Comparison of ENCODE assay signal across 9 mouse cellular contexts in the genomic region with DNA sequence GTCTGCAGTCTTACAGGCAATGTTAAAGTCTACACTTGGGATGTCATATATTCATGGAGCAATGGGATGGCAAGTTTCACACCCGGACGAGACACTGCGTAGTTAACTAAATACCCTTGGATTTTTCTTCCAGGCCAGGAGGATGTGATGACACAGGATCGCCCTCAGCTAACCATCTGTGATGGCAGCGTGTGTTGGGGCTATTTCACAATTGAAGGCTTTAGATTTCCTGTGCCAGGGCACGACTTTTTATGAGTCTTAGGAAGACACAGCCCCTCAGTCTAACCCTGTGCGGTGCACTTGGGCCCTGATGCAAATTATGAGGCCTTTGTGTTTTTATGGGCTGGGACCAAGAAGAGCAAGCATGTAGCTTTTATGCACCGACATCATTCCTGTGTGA.
DNase-seq lines count a peak whose midpoint lies in the region; ATAC-seq and TF ChIP-seq lines count a peak whose summit lies in the region.
"Had no signal": no experiment of that assay in that cellular context is flagged by ENCODE, and none has a peak within 500 bp of the region (broad histone marks: within the 10 kb centered on the region; RNA-seq: fewer than 3 reads in every experiment).

No protein-coding gene starts in this region.

- H3K36me3 ChIP-seq in heart, embryonic 11.5 days (ENCODE audit: control insufficient read depth, insufficient read depth, low read length) = no peaks in the 10 kb centered on the region
- no peaks in the 10 kb centered on the region for H3K36me3 ChIP-seq in forebrain, embryonic 13.5 days (ENCODE audit: poor library complexity, severe bottlenecking)
- H3K36me3 ChIP-seq in limb, embryonic 14.5 days (ENCODE audit: control insufficient read depth, insufficient read depth, low read length) = no peaks in the 10 kb centered on the region

- TF ChIP-seq POLR2A in limb, embryonic 14.5 days (IDR thresholded peaks at IDR 0.05; ENCODE audit: borderline replicate concordance, extremely low read depth, insufficient read depth, insufficient read length) = no peak

- H3K4me1 ChIP-seq in heart, embryonic 11.5 days (ENCODE audit: control insufficient read depth, insufficient read depth, low read length) = 0 out of 2 replicates have a peak, but pooled peaks cover 2% of the 10 kb centered on the region
- H3K4me1 ChIP-seq in forebrain, embryonic 13.5 days = peaks cover 19% of the 10 kb centered on the region
- 0 out of 2 replicates have a peak, but pooled peaks cover 7% of the 10 kb centered on the region for H3K4me1 ChIP-seq in limb, embryonic 14.5 days (ENCODE audit: control insufficient read depth, insufficient read depth, low read length)

- H3K9me3 ChIP-seq in heart, embryonic 11.5 days (replicated peaks; ENCODE audit: control insufficient read depth, low read length) = no peaks in the 10 kb centered on the region
- no peaks in the 10 kb centered on the region for H3K9me3 ChIP-seq in forebrain, embryonic 13.5 days (replicated peaks)
- H3K9me3 ChIP-seq in limb, embryonic 14.5 days (ENCODE audit: control insufficient read depth, low read length) = no peaks in the 10 kb centered on the region

- H3K4me3 ChIP-seq in heart, embryonic 11.5 days (ENCODE audit: low read depth, low read length) = peak overlapping the region; percentile 59
- peak overlapping the region; percentile 61 for H3K4me3 ChIP-seq in forebrain, embryonic 13.5 days
- H3K4me3 ChIP-seq in limb, embryonic 14.5 days (replicated peaks; ENCODE audit: low read length) = no peak overlapping the region

- no peak overlapping the region for H3K9ac ChIP-seq in heart, embryonic 11.5 days (ENCODE audit: low read depth, low read length)
- H3K9ac ChIP-seq in forebrain, embryonic 13.5 days = peak overlapping the region; percentile 72; the same call in 1 of the 2 replicates
- H3K9ac ChIP-seq in limb, embryonic 14.5 days (ENCODE audit: low read depth, low read length, severe bottlenecking) = no peak overlapping the region

- 67% methylated on average over 8 of the region's 8 CpGs for WGBS in heart, embryonic 11.5 days (ENCODE audit: insufficient replicate concordance)
- 57% methylated on average over 8 of the region's 8 CpGs for WGBS in forebrain, embryonic 13.5 days
- WGBS in limb, embryonic 14.5 days = 44% methylated on average over 8 of the region's 8 CpGs

- H3K27ac ChIP-seq in heart, embryonic 11.5 days (ENCODE audit: low read depth, low read length) = no peak overlapping the region
- no peak overlapping the region for H3K27ac ChIP-seq in forebrain, embryonic 13.5 days
- no peak overlapping the region for H3K27ac ChIP-seq in limb, embryonic 14.5 days (replicated peaks; ENCODE audit: low read depth, low read length)
- H3K27ac ChIP-seq: macrophage had no signal

- H3K27me3 ChIP-seq in heart, embryonic 11.5 days (ENCODE audit: control insufficient read depth, insufficient read depth, low read length) = peaks cover 24% of the 10 kb centered on the region
- peaks cover 10% of the 10 kb centered on the region; the same call in 1 of the 2 replicates for H3K27me3 ChIP-seq in forebrain, embryonic 13.5 days
- H3K27me3 ChIP-seq in limb, embryonic 14.5 days (ENCODE audit: control insufficient read depth, insufficient read depth, low read length) = peaks cover 35% of the 10 kb centered on the region

- no peak for DNase-seq in heart, adult 9 months (ENCODE audit: low spot score in 2 of 2)
- DNase-seq in cerebellum, adult 18-20 months = peak; percentile 53 to 65
- DNase-seq in limb, embryonic 14.5 days (ENCODE audit: low spot score) = no peak
- no peak for DNase-seq in embryo, embryonic 10 days (ENCODE audit: low spot score)
- no peak for DNase-seq in urinary bladder, postnatal 36 days (ENCODE audit: low spot score in 2 of 2)

- peak overlapping the region; percentile 98 for H3K4me2 ChIP-seq in heart, embryonic 11.5 days
- peak overlapping the region; percentile 99 for H3K4me2 ChIP-seq in forebrain, embryonic 13.5 days
- peak overlapping the region; percentile 94; the same call in 1 of the 2 replicates for H3K4me2 ChIP-seq in limb, embryonic 14.5 days (replicated peaks; ENCODE audit: low read depth, low read length, severe bottlenecking)

- no peak for ATAC-seq in heart, embryonic 11.5 days (replicated peaks; ENCODE audit: insufficient number of reproducible peaks, low FRiP score, low TSS enrichment)
- ATAC-seq in forebrain, embryonic 13.5 days = no peak
- no peak for ATAC-seq in limb, embryonic 14.5 days (ENCODE audit: low FRiP score, low read depth)
- ATAC-seq in CD4-positive, CD25-positive, alpha-beta regulatory T cell, adult 4 months = no peak

Comparison
In these comparisons a context has a peak if more than half of its experiments do, and no peak if none do; other contexts are left out.
1. DNase-seq: peak in cerebellum, adult 18-20 months (2 of 2); none in heart, adult 9 months (0 of 2), limb, embryonic 14.5 days (single experiment), embryo, embryonic 10 days (single experiment) and urinary bladder, postnatal 36 days (0 of 2).
2. Peak in every context shown above with its lines, with median percentiles within 50 percentile points of each other: H3K4me2 ChIP-seq.